Mouse (Mus musculus): ENCODE data around the gene Abhd14b. TPM values are rescaled to one million over a fixed set of nuclear protein-coding genes. Genes with fewer than 3 reads are reported as not detected.

Gene Abhd14b
- total RNA-seq, 2 experiments from 2014 or later = 4.8 to 6.1 TPM

- intact Hi-C loops (cut with DNase I) = no loop called here
- Histone ChIP-seq H3K4me3 (peak overlapping the region; percentile 79), H3K27ac (peak overlapping the region; percentile 92)
- no peak for DNase-seq
- no peak for TF ChIP-seq CTCF (IDR thresholded peaks at IDR 0.05)
Measured at GRCm38 (mm10) chr9:106454888-106455681, 7.8 kb downstream of the Abhd14b start.

GRCm38 (mm10) chr9:106456325-106457162, 9.3 kb downstream of the Abhd14b start:
- no peak for TF ChIP-seq CTCF (IDR thresholded peaks at IDR 0.05)
- Histone ChIP-seq H3K4me3 (peak overlapping the region; percentile 79), H3K27ac (peak overlapping the region; percentile 92)
- intact Hi-C loops (cut with DNase I) = no loop called here
- DNase-seq = no peak

DNA sequence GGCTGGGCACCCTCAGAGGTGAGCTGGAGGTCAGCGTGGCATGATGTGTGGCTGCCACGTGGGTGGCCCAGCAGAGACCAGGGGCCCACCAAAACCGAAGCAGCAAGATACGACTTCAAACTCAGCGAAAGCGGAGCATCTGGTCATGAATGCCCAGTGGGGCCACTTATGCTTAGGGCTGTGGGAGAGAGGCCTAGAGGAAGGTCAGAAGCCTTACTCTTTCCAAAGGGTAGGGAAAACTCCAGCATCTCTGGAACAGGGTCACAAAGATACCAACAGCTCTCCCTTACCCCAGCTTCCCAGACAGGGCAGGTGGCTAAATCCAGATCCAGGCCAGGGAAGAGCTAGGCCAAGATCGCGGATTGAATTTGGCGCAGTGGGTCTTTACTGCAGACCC, 9.9 kb downstream of the Abhd14b start:
- DNase-seq = no peak
- H3K4me3 ChIP-seq = no peak overlapping the region
- intact Hi-C loops (cut with DNase I) = no loop called here
- TF ChIP-seq CTCF (IDR thresholded peaks at IDR 0.05) = no peak
- peak overlapping the region; percentile 92 for H3K27ac ChIP-seq

DNA sequence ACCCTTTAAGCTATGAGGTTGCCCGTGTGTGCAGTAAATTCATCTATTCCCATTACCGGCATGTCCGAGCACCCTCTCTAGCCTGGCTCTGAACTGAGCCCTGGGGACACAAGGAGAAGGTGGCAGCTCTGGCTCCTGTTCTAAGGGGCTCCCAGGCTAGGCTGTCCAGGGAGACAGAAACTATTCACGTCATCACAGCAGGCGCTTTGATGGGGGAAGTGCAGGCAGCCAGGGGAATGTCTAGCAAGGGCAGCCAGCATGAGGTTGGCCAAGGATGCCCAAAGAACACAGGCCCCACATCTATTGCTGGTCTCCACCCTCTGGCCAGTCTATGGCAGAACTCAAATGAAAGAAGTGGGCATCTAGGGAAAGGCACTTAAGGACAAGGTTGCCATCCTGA, 10.7 kb downstream of the Abhd14b start:
- no peak for TF ChIP-seq CTCF (IDR thresholded peaks at IDR 0.05)
- DNase-seq = peak; percentile 55
- peak overlapping the region; percentile 92 for H3K27ac ChIP-seq
- no peak overlapping the region for H3K4me3 ChIP-seq
- intact Hi-C loops (cut with DNase I) = no loop called here

- H3K27ac ChIP-seq = peak overlapping the region; percentile 28; the same call in 1 of the 2 replicates
- no peak for DNase-seq
- H3K4me3 ChIP-seq = no peak overlapping the region
- intact Hi-C loops (cut with DNase I) = no loop called here
- TF ChIP-seq CTCF (IDR thresholded peaks at IDR 0.05) = no peak
Measured at GRCm38 (mm10) chr9:106459946-106460345, 12.7 kb downstream of the Abhd14b start.

GRCm38 (mm10) chr9:106460401-106461025, 13.3 kb downstream of the Abhd14b start:
- peak; percentile 59 for DNase-seq
- TF ChIP-seq CTCF (IDR thresholded peaks at IDR 0.05) = no peak
- Histone ChIP-seq H3K27ac (peak overlapping the region; percentile 28; the same call in 1 of the 2 replicates), H3K4me3 (no peak overlapping the region)
- intact Hi-C loops (cut with DNase I) = no loop called here

- intact Hi-C loops (cut with DNase I) = no loop called here
- H3K4me3 ChIP-seq = no peak overlapping the region
- TF ChIP-seq CTCF (IDR thresholded peaks at IDR 0.05) = no peak
- DNase-seq = no peak
- H3K27ac ChIP-seq = peak overlapping the region; percentile 28; the same call in 1 of the 2 replicates
Measured at GRCm38 (mm10) chr9:106461026-106461415, 13.8 kb downstream of the Abhd14b start.

- no peak overlapping the region for H3K27ac ChIP-seq
- DNase-seq = no peak
- intact Hi-C loops (cut with DNase I) = no loop called here
- H3K4me3 ChIP-seq = no peak overlapping the region
- no peak for TF ChIP-seq CTCF (IDR thresholded peaks at IDR 0.05)
Measured at GRCm38 (mm10) chr9:106461641-106462429, 14.6 kb downstream of the Abhd14b start.

- H3K27ac ChIP-seq = no peak overlapping the region
- intact Hi-C loops (cut with DNase I) = no loop called here
- H3K4me3 ChIP-seq = no peak overlapping the region
- DNase-seq = no peak
- no peak for TF ChIP-seq CTCF (IDR thresholded peaks at IDR 0.05)
Measured at GRCm38 (mm10) chr9:106462430-106462800, 15.2 kb downstream of the Abhd14b start.

- no peak overlapping the region for H3K4me3 ChIP-seq
- H3K27ac ChIP-seq = no peak overlapping the region
- no peak for DNase-seq
- TF ChIP-seq CTCF (IDR thresholded peaks at IDR 0.05) = no peak
- intact Hi-C loops (cut with DNase I) = no loop called here
Measured at GRCm38 (mm10) chr9:106463122-106464063, 16.1 kb downstream of the Abhd14b start.
